Mouse (Mus musculus) 416B (cell line): ENCODE data around the gene Cd207.

Experiments
- DNase-seq: peaks from one replicate; pipeline ENCODE4 v3.0.0; 2011; ENCODE audit warnings: low read depth

The Cd207 gene

GRCm38 (mm10) chr6:83677757-83678156 is at the start of gene Cd207:
Gene Cd207, minus strand, starts transcription at chr6:83677857.
- DNase-seq: no peak

DNA sequence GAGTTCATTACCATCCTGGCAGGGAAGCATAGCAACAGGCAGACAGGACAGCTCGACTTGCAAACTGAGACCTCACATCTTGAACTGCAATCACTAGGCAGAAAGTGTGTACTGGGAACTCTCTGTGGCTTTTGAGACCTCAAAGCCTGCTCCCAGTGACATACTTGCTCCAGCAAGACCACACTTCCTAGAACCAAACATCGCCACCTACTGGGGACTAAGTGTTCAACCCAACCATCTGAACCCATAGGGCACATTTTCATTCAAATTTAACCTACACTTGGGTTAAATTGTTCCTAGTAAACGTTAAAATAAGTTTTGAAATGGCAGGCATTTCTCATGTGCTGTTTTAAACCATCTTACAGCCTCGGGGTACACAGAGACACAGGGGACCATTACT is 49.5 kb upstream of the Cd207 start:
- DNase-seq: peak; percentile 79

DNA sequence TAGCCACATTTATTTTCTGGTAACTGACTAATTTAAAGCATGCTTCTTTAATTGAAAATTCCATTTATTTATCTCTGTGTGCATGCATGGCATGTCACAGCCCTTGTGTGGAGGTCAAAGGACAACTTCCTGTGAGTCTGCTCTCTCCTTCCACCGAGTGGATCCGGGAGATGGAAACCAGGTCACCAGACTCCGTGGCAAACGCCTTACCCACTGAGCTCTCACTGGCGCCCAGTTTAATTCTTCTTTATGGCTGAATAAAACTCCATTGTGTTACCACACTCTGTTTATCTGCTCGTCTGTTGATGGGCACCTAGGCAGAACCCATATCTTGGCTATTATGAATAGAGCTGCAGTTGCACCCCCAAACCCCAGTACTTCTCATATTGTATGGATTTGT is 44.9 kb upstream of the Cd207 start:
- no peak for DNase-seq

- DNase-seq: no peak
Observed at GRCm38 (mm10) chr6:83717026-83717425, 39.4 kb upstream of the Cd207 start.

DNA sequence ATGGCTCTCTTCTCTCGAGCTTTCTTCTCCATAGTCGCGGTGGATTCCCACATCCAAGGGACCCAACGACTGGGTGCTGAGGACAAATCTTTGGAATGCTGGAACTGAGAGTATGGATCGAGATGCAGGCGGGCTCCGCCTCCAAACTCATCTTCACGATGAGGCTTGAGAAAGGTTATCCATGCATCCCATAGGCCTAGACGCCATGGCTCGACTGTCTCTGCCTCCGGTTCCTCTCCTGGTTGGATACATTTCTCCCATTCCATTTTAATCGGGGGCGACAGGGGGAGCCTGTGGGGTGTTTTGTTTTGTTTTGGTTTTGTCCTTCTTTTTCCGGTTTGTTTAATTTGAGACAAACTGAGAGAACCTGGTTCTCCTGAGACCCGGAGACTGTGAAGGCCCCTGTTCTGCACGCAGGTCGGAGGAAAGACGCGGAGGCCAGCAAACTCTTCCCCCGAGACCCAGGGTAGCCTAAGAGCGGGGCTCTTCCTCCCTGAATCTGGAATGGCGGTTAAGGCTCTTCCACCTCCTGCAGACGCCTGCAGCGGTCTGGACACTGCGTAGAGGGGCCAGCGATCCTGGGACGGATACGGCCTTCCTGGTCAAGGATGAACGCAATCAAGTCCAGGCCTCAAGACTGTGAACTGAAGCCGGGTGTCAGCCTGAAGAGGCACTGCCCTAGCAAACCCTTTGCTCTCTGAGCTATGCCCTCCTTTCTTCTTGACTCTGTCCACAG is 38.0 kb upstream of the Cd207 start:
- DNase-seq: no peak

- no peak for DNase-seq
Observed at GRCm38 (mm10) chr6:83714221-83715123, 36.8 kb upstream of the Cd207 start.

- no peak for DNase-seq
Observed at GRCm38 (mm10) chr6:83713271-83714136, 35.8 kb upstream of the Cd207 start.

GRCm38 (mm10) chr6:83711725-83712475 is 34.2 kb upstream of the Cd207 start:
- DNase-seq: no peak

DNA sequence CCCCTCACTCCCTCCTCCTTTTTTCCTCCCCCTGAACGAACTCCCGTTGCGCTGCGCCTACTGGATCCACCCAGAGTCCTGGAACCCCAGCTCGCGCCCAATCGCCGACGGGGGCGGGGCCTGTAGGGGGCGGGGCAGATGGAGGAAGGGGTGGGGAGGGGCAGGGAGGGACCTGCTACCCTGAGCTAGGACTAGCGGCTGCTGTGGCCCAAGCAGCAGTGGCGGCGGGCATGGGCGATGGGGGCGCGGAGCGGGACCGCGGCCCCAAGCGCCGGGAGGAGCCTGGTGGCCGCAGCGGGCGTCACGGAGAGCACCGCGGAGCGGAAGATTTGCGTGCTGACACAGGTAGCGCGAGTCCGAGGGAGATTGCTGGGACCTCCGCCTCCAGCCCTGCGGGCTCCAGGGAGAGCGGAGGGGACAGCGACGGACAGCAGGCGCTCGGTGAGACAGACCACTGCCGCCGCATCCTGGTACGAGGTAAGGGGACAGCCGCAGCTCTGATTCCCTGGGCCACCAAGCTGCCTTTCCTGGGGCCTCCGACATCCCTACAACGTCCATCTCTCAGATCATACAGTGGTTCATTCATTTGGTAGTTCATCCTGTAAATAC is 33.5 kb upstream of the Cd207 start, which contains the start of gene Vax2:
Vax2 (plus strand) TSS at position 198 of the 609 bp plus-strand sequence.
- no peak for DNase-seq

DNA sequence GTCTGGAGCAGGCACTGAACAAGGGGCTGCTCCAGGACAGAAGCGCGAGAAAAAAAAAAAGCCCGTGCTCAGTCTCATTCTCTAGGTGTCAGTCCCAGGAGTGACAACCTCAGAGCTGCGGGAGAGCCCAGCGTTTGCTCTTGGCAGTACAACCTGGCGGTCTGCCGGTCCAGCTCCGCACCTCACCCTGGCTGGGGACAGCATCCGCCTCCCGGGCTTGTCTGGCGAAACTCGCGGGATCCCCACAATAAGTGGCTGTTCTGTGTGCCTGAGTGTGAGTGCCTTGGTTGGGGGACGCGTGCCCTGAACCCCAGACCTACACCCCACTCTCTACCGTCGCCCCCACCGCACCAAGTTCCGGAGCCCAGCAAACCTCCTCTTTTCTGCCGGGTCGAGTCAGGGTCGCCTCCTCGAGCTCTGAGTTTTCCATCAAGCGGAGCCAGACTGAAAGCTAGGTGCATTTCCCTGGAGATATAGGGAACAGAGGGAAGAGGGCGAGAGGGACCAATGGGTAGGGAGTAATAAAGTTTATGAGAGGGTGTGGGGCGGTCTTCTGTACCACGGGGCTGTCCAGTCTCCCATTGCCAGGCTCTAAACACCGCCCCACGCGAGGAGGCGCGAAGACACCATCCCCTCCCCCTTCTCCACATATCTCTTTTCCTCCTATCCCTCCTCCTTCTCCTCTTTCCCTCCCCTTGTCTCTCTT is 32.9 kb upstream of the Cd207 start:
- no peak for DNase-seq

DNA sequence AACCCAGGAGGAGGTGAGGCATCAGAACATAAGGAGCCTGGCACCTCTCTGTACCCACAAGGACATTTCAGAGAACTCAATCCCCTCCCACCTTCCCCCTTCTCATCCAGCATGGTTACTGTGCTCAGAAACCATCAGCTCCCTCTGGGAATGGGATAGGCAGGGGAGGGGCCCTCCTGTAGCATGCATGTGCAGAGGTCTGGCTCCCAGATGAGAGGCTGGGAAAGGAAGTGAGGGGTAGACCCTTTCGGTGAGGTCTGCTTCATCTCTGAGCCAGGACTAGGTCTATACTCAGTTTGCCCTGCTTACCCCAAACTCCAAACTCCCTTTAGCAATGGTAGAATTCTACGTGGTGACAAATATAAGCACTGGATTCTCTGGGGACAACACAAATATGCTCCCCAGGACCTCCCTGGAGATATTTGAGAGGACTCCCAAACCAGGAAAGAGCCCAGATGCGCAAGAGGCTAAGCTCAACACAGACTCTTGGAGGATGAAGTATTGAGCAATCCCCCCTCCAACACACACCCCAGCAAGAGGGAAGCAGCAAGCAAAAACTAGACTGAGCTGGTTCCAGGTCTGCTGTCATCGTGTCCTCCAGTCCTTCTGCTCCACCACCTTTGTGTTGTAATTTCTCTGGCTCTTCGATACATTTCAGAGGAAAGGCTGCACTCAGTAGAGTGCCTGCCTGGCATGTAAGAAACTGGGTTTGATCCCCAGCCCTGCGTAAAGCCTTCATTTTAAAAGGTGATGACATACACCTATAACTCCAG is 30.3 kb upstream of the Cd207 start:
- peak; percentile 42 for DNase-seq

GRCm38 (mm10) chr6:83704701-83705100 is 27.0 kb upstream of the Cd207 start:
- DNase-seq: no peak

DNA sequence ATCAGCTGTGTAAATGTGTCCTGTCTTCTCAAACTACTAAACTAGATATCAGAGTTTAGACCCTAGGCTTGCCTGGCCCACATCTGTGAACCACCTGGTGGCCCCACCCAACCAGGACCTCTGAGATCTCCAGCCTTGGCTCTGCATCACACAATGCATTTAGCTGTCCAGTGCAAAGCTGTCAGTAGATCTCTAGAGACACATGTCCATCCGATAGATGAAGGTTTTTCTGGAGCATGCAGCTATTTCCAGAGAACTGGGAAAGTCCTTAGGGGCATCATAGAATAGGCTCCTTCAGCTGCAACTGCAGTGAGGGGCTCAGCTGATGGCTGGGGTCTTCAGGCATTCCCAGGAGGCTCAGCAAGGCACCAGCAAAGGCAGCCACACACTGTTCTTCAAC is 26.6 kb upstream of the Cd207 start:
- DNase-seq: no peak

- DNase-seq: no peak
Observed at GRCm38 (mm10) chr6:83703722-83704078, 26.0 kb upstream of the Cd207 start.

- no peak for DNase-seq
Observed at GRCm38 (mm10) chr6:83703000-83703721, 25.5 kb upstream of the Cd207 start.

- no peak for DNase-seq
Observed at GRCm38 (mm10) chr6:83702146-83702999, 24.7 kb upstream of the Cd207 start.

DNA sequence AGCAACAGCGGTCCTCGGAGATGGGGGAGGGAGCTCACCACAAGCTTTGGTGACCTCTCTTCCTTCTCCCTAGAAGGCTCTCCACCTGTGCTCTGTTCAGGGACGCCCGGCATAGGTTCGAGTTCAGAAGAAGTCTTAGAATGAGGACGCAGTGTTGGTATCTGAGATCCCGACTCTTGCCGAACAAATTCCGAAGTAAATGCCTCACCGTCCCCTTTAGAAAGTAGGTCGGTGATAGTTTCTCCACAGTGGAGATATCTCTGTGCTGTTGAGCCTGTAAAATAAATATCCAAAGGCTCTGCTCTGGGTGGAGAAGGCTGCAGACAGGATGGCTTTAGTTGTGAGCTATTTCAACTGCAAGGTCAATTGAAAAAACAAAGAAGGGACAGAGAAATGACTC is 23.3 kb upstream of the Cd207 start:
- no peak for DNase-seq

DNA sequence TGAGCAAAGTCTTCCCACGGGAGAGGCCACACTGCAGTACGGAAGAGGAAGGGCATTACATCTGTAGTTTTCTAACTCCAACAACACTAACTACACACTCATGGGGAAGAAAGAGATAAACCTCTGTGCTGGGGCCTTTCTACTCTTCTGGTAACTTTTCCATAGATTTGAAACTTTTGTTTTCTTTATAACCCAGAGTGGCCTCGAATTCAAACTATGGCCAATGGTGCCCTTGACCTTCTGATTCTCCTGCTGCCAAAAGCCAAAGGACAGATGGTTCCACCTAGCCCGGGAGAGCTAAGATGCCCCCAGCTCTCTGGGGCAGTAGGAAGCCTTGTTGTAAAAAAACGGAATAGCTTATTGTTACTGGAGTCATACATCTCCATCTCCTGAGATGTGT is 22.3 kb upstream of the Cd207 start:
- DNase-seq: no peak
